Mouse (Mus musculus): Measurements from ENCODE around the gene D17Wsu92e.

DNA sequence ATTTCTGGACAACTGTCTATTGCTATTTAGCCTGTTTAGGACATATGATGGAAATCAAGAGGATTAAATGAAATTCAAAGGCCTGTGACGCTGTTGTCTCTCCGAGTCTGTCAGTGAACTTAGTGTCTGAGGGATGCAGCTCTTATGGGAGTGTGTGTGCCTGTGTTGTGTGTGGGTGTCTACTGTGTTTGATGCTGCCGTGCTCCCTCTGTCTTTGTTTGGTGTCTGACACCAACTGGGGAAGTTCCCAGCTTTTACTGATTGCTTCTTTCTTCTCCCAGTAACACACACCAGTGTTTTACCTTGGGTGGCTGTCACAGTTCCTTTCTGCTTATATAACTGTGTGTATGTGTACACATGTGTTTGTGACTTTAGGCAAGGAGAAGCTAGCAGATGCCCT, 46.2 kb downstream of the D17Wsu92e start:
- no peak for TF ChIP-seq CTCF (IDR thresholded peaks at IDR 0.05; ENCODE audit: control insufficient read depth, insufficient read depth, insufficient replicate concordance, low read depth, low read length)
- no peak for TF ChIP-seq POLR2A (IDR thresholded peaks at IDR 0.05; ENCODE audit: control insufficient read depth, low read depth, low read length)

All from testis, adult 2 months (tissue).